Comparison of ENCODE assay signal across 10 mouse cellular contexts in the genomic region with DNA sequence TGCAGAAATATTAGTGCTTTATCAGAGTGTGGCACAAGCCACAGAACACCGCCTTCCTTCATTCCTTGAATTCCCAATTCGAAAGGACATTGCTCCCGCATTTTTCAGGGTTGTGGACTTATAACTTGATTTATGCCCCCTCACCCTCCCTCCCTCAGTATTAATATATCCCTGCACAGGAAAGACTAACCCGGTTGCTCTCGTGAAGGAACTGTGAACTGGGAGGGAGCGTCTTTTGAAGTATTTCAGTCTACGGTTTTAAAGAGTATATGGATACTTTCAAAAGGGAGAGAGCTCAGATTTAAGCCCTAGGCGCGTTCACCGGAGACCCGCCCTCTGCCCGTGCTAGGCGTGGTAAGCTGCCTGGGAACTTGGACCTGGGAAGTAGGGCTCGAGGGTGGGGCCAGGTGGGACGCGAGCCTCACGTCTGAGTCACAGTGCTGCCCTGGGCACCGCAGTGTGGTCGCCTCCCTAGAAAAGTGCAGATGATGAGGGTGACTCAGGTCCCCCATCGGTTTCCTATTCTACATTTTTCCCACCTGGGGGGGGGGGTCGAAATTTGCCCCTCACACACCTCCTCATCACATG. TPM values are rescaled to one million over a fixed set of nuclear protein-coding genes. Genes with fewer than 3 reads are reported as not detected.
DNase-seq lines count a peak whose midpoint lies in the region; ATAC-seq lines count a peak whose summit lies in the region.
"Had no signal": no experiment of that assay in that cellular context is flagged by ENCODE, and none has a peak within 500 bp of the region (broad histone marks: within the 10 kb centered on the region; RNA-seq: fewer than 3 reads in every experiment).

No protein-coding gene starts in this region.

- no peak overlapping the region for H3K27ac ChIP-seq in heart, embryonic 13.5 days (replicated peaks)
- H3K27ac ChIP-seq in lung, embryonic 16.5 days (ENCODE audit: low read length) = peak overlapping the region; percentile 41; the same call in 1 of the 2 replicates
- H3K27ac ChIP-seq: embryonic facial prominence, embryonic 12.5 days had no signal

- no peak for DNase-seq in heart, adult 8-10 months (ENCODE audit: low spot score)
- DNase-seq in urinary bladder, postnatal 14 days (ENCODE audit: low spot score) = peak; percentile 80
- no peak for DNase-seq in urinary bladder, postnatal 10 days (ENCODE audit: low spot score)
- no peak for DNase-seq in frontal cortex, postnatal 25 days (ENCODE audit: low spot score in 2 of 2)
- no peak for DNase-seq in layer of hippocampus, postnatal 25 days (ENCODE audit: extremely low spot score in 1 of 2, low spot score in 1 of 2)
- DNase-seq in T-cell, adult 2 months (ENCODE audit: low spot score) = no peak
- DNase-seq: gastrocnemius, postnatal 25 days had no signal

- no peak for ATAC-seq in heart, embryonic 13.5 days (ENCODE audit: extremely low read depth, insufficient number of reproducible peaks, low FRiP score, low TSS enrichment)
- peak; percentile 79 for ATAC-seq in lung, embryonic 16.5 days (ENCODE audit: low read depth)

- H3K9ac ChIP-seq in heart, embryonic 13.5 days = peak overlapping the region; percentile 59; the same call in 1 of the 2 replicates
- H3K9ac ChIP-seq in lung, embryonic 16.5 days (ENCODE audit: low read length) = peak overlapping the region; percentile 17; the same call in 1 of the 2 replicates
- H3K9ac ChIP-seq: embryonic facial prominence, embryonic 12.5 days had no signal

- H3K27me3 ChIP-seq in heart, embryonic 13.5 days (replicated peaks) = no peaks in the 10 kb centered on the region
- H3K27me3 ChIP-seq in lung, embryonic 16.5 days (ENCODE audit: control insufficient read depth, insufficient read depth, low read depth, low read length) = no peaks in the 10 kb centered on the region
- H3K27me3 ChIP-seq: embryonic facial prominence, embryonic 12.5 days had no signal

- peak overlapping the region; percentile 51 for H3K4me2 ChIP-seq in heart, embryonic 13.5 days
- peak overlapping the region; percentile 34 for H3K4me2 ChIP-seq in lung, embryonic 16.5 days (ENCODE audit: low read depth, low read length)
- H3K4me2 ChIP-seq: embryonic facial prominence, embryonic 12.5 days had no signal

- H3K36me3 ChIP-seq in heart, embryonic 13.5 days = no peaks in the 10 kb centered on the region
- H3K36me3 ChIP-seq in lung, embryonic 16.5 days (ENCODE audit: control insufficient read depth, insufficient read depth, low read length) = no peaks in the 10 kb centered on the region
- H3K36me3 ChIP-seq: embryonic facial prominence, embryonic 12.5 days had no signal

- WGBS in heart, embryonic 13.5 days = 29% methylated on average over 21 of the region's 21 CpGs
- WGBS in lung, embryonic 16.5 days = 24% methylated on average over 21 of the region's 21 CpGs

- H3K9me3 ChIP-seq in heart, embryonic 13.5 days = no peaks in the 10 kb centered on the region; the same call in 1 of the 2 replicates
- H3K9me3 ChIP-seq in lung, embryonic 16.5 days (ENCODE audit: control insufficient read depth, low read length) = no peaks in the 10 kb centered on the region
- H3K9me3 ChIP-seq: embryonic facial prominence, embryonic 12.5 days had no signal

- H3K4me3 ChIP-seq in heart, embryonic 13.5 days = 0 out of 2 replicates have a peak overlapping the region, but pooled peaks have one; percentile 6
- no peak overlapping the region for H3K4me3 ChIP-seq in lung, embryonic 16.5 days (ENCODE audit: low read length)
- H3K4me3 ChIP-seq: embryonic facial prominence, embryonic 12.5 days had no signal

- peaks cover 32% of the 10 kb centered on the region for H3K4me1 ChIP-seq in heart, embryonic 13.5 days
- H3K4me1 ChIP-seq in lung, embryonic 16.5 days (replicated peaks; ENCODE audit: control insufficient read depth, insufficient read depth, low read length) = peaks cover 14% of the 10 kb centered on the region

RNA-seq across cellular contexts. Expression of a gene that starts 54.9 kb away (rescaled TPM):
- 35.9 and 36.6 TPM in 2 replicates for polyA plus RNA-seq in heart, embryonic 13.5 days (2015; fragmentation: Nextera tagmentation; extraction: Ambion mirVana)
- 10 to 100 TPM; 56.7 to 80.1 (median 58.6) TPM for total RNA-seq in heart, adult 8-10 months (2022)
- 37.6 and 40.1 TPM in 2 replicates for polyA plus RNA-seq in lung, embryonic 16.5 days (2015; fragmentation: Nextera tagmentation; extraction: Ambion mirVana)
- total RNA-seq in layer of hippocampus, postnatal 25 days (2021) = 10 to 100 TPM; 19.1 to 24.1 TPM
